Mouse (Mus musculus): Measurements from ENCODE around the gene AI413582. TPM values are rescaled to one million over a fixed set of nuclear protein-coding genes. Genes with fewer than 3 reads are reported as not detected.

AI413582 gene
- polyA plus RNA-seq, 1 experiment from 2014 or later: 51.9 TPM

Other genes with a start within 250 kb of the AI413582 start
- 9.8 and 10.1 TPM in 2 replicates for gene Grm4, start 44.4 kb downstream of the AI413582 start, polyA plus RNA-seq (2014; fragmentation: Nextera tagmentation; extraction: Ambion mirVana)
- 134 and 143 TPM in 2 replicates for gene Hmga1, start 9.3 kb downstream of the AI413582 start, polyA plus RNA-seq (2014; fragmentation: Nextera tagmentation; extraction: Ambion mirVana)
- 117 and 224 TPM in 2 replicates for gene Nudt3, start 57.7 kb upstream of the AI413582 start, polyA plus RNA-seq (2014; fragmentation: Nextera tagmentation; extraction: Ambion mirVana)
- not detected in 2 replicates for gene RPS10-NUDT3, start 69.5 kb upstream of the AI413582 start, polyA plus RNA-seq (2014; fragmentation: Nextera tagmentation; extraction: Ambion mirVana)
- 563 and 615 TPM in 2 replicates for gene Rps10, start 70.9 kb upstream of the AI413582 start, polyA plus RNA-seq (2014; fragmentation: Nextera tagmentation; extraction: Ambion mirVana)
- 33.0 and 42.1 TPM in 2 replicates for gene Pacsin1, start 89.8 kb upstream of the AI413582 start, polyA plus RNA-seq (2014; fragmentation: Nextera tagmentation; extraction: Ambion mirVana)
- gene Spdef, start 163.2 kb upstream of the AI413582 start, polyA plus RNA-seq (2014; fragmentation: Nextera tagmentation; extraction: Ambion mirVana): 1.5 and 2.7 TPM in 2 replicates